Mouse (Mus musculus): ENCODE results near the gene Polrmt.

DNA sequence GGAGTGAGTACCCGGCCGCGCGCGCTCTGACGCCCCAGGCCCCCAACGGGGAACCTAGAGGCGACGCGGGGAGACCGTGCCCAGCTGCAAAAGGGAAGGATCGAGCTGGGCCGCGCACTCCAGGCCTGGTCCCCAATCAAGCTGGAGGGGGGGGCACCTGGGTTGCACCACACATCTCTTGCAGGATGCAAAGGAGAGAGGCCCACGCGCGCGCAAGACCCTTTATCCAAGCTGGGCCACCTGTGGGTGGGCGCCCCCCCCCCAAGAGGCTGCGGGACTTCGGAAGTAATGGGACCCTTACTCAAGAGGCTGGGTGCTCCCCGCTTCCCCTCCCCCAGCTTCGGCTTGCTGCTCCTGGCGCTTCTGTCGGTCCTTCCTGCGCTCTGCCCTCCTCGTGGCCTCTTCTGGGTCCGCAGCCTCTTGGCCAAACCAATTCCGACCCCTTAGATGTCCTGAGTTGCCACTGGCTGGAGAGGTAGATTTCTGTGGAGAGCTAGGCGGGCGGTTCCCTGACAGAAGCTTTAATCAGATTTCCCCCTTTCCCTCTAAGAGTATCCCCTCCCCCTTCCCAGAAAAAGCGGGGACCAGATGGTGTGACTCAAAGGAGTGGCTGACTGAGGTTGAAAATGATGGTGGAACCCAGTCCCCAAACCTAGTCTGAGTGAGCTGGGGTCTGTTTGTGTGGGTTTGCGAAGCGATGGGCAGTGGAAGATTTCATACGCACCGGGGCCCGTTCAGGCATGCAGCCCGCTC is 47.5 kb upstream of the Polrmt start:
- TF ChIP-seq POLR2A (IDR thresholded peaks at IDR 0.05; ENCODE audit: low read depth, low read length) = no peak
- no peak for TF ChIP-seq CTCF (conservative IDR thresholded peaks at IDR 0.05; ENCODE audit: insufficient read depth, insufficient read length, low read depth, low read length)

Data from kidney, adult 2 months (tissue).